Mouse (Mus musculus): ENCODE data around the gene Rcan2. TPM values are rescaled to one million over a fixed set of nuclear protein-coding genes. Genes with fewer than 3 reads are reported as not detected.

Gene Rcan2
- polyA plus RNA-seq, 1 experiment from 2014 or later, result 8.4 TPM

- Histone ChIP-seq H3K9me3 (ENCODE audit: control insufficient read depth, low read length) (no peaks in the 10 kb centered on the region), H3K27me3 (replicated peaks; ENCODE audit: control insufficient read depth, insufficient read depth, low read length) (peaks cover 19% of the 10 kb centered on the region), H3K4me1 (ENCODE audit: control insufficient read depth, insufficient read depth, low read length) (peaks cover 6% of the 10 kb centered on the region; the same call in 1 of the 2 replicates), H3K9ac (ENCODE audit: low read depth, low read length) (peak overlapping the region; percentile 69), H3K36me3 (ENCODE audit: control insufficient read depth, insufficient read depth, low read length) (no peaks in the 10 kb centered on the region), H3K27ac (replicated peaks; ENCODE audit: low read depth, low read length) (no peak overlapping the region), H3K4me3 (ENCODE audit: low read depth, low read length) (peak overlapping the region; percentile 57), H3K4me2 (ENCODE audit: low read depth, low read length) (peak overlapping the region; percentile 96)
- peak; percentile 90 for ATAC-seq (ENCODE audit: low read depth)
- WGBS, result 3% methylated on average over 7 of the region's 55 CpGs
- peak; percentile 43 for DNase-seq (ENCODE audit: low spot score)
These were observed 633 bp downstream of the Rcan2 start for GRCm38 (mm10) chr17:43801595-43802373.

DNA sequence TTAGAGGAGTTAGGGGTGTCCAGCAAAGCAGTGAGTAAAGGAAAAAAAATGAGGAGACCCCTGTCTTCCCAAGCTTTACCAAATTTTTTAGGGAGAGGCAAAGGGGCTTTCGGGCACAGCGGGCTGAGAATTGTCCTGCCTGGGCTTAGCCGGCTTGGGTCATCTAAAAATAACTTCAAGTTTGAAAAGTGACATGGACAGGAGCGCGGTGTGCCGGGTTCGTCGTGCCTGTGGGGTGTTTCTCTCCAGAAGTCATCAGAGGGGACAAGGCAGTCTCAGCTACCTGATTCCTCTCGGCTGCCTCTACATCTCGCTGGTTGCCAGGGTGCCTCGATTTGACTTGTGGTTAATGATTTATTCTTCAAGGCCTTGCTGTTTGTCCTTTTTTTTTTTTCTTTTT lies 1.3 kb downstream of the Rcan2 start:
- no peak overlapping the region for H3K9ac ChIP-seq (ENCODE audit: low read depth, low read length)
- ATAC-seq (ENCODE audit: low read depth), result no peak
- H3K36me3 ChIP-seq (ENCODE audit: control insufficient read depth, insufficient read depth, low read length), result no peaks in the 10 kb centered on the region
- peak overlapping the region; percentile 57 for H3K4me3 ChIP-seq (ENCODE audit: low read depth, low read length)
- peaks cover 6% of the 10 kb centered on the region; the same call in 1 of the 2 replicates for H3K4me1 ChIP-seq (ENCODE audit: control insufficient read depth, insufficient read depth, low read length)
- no peaks in the 10 kb centered on the region for H3K9me3 ChIP-seq (ENCODE audit: control insufficient read depth, low read length)
- H3K27ac ChIP-seq (replicated peaks; ENCODE audit: low read depth, low read length), result no peak overlapping the region
- WGBS, result 54% methylated on average over 11 of the region's 11 CpGs
- H3K4me2 ChIP-seq (ENCODE audit: low read depth, low read length), result peak overlapping the region; percentile 96
- no peak for DNase-seq (ENCODE audit: low spot score)
- H3K27me3 ChIP-seq (replicated peaks; ENCODE audit: control insufficient read depth, insufficient read depth, low read length), result peaks cover 19% of the 10 kb centered on the region

GRCm38 (mm10) chr17:43803111-43803510 lies 2.0 kb downstream of the Rcan2 start:
- no peak overlapping the region for H3K4me3 ChIP-seq (ENCODE audit: low read depth, low read length)
- H3K4me2 ChIP-seq (ENCODE audit: low read depth, low read length), result no peak overlapping the region
- H3K27me3 ChIP-seq (replicated peaks; ENCODE audit: control insufficient read depth, insufficient read depth, low read length), result peaks cover 19% of the 10 kb centered on the region
- H3K4me1 ChIP-seq (ENCODE audit: control insufficient read depth, insufficient read depth, low read length), result peaks cover 6% of the 10 kb centered on the region; the same call in 1 of the 2 replicates
- DNase-seq (ENCODE audit: low spot score), result no peak
- WGBS, result 83% methylated on average over 2 of the region's 2 CpGs
- ATAC-seq (ENCODE audit: low read depth), result no peak
- H3K9me3 ChIP-seq (ENCODE audit: control insufficient read depth, low read length), result no peaks in the 10 kb centered on the region
- no peak overlapping the region for H3K9ac ChIP-seq (ENCODE audit: low read depth, low read length)
- no peaks in the 10 kb centered on the region for H3K36me3 ChIP-seq (ENCODE audit: control insufficient read depth, insufficient read depth, low read length)
- no peak overlapping the region for H3K27ac ChIP-seq (replicated peaks; ENCODE audit: low read depth, low read length)

GRCm38 (mm10) chr17:43803764-43804163 lies 2.6 kb downstream of the Rcan2 start:
- 79% methylated on average over 6 of the region's 6 CpGs for WGBS
- peaks cover 6% of the 10 kb centered on the region; the same call in 1 of the 2 replicates for H3K4me1 ChIP-seq (ENCODE audit: control insufficient read depth, insufficient read depth, low read length)
- no peak for DNase-seq (ENCODE audit: low spot score)
- no peaks in the 10 kb centered on the region for H3K9me3 ChIP-seq (ENCODE audit: control insufficient read depth, low read length)
- no peak overlapping the region for H3K4me2 ChIP-seq (ENCODE audit: low read depth, low read length)
- no peaks in the 10 kb centered on the region for H3K36me3 ChIP-seq (ENCODE audit: control insufficient read depth, insufficient read depth, low read length)
- H3K9ac ChIP-seq (ENCODE audit: low read depth, low read length), result no peak overlapping the region
- no peak for ATAC-seq (ENCODE audit: low read depth)
- H3K4me3 ChIP-seq (ENCODE audit: low read depth, low read length), result no peak overlapping the region
- no peak overlapping the region for H3K27ac ChIP-seq (replicated peaks; ENCODE audit: low read depth, low read length)
- H3K27me3 ChIP-seq (replicated peaks; ENCODE audit: control insufficient read depth, insufficient read depth, low read length), result peaks cover 19% of the 10 kb centered on the region

- Histone ChIP-seq H3K27me3 (replicated peaks; ENCODE audit: control insufficient read depth, insufficient read depth, low read length) (peaks cover 17% of the 10 kb centered on the region), H3K9ac (ENCODE audit: low read depth, low read length) (no peak overlapping the region), H3K4me1 (ENCODE audit: control insufficient read depth, insufficient read depth, low read length) (peaks cover 5% of the 10 kb centered on the region; the same call in 1 of the 2 replicates), H3K36me3 (ENCODE audit: control insufficient read depth, insufficient read depth, low read length) (no peaks in the 10 kb centered on the region), H3K4me2 (ENCODE audit: low read depth, low read length) (no peak overlapping the region), H3K27ac (replicated peaks; ENCODE audit: low read depth, low read length) (no peak overlapping the region), H3K4me3 (ENCODE audit: low read depth, low read length) (no peak overlapping the region), H3K9me3 (ENCODE audit: control insufficient read depth, low read length) (no peaks in the 10 kb centered on the region)
- WGBS, result 77% methylated on average over 4 of the region's 4 CpGs
- no peak for DNase-seq (ENCODE audit: low spot score)
- no peak for ATAC-seq (ENCODE audit: low read depth)
These were observed 5.7 kb downstream of the Rcan2 start for GRCm38 (mm10) chr17:43806841-43807240.

- 78% methylated on average over 4 of the region's 4 CpGs for WGBS
These were observed 10.3 kb downstream of the Rcan2 start for GRCm38 (mm10) chr17:43811453-43811852.

DNA sequence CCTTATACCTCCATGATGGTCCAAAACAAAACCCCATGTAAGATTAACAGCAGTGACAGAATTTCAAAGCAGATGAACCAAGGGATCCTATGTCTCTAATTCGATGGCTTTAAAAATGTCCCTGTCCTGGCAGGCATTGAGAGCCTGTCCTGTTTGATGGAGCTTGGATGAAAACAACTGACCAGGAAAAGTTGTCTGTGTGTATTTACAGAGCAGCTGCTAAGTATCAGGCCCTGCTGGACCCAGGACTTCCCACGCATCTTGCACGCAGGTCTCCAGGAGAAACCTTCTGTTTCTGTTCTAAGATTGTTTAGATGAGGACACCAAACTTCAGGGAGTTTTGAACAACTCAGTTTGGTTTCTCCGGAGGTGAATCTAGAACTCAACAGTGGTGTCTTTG lies 14.2 kb downstream of the Rcan2 start:
- H3K4me3 ChIP-seq (ENCODE audit: low read depth, low read length), result no peak overlapping the region

More at GRCm38 (mm10) chr17:43811453-43811852, 10.3 kb downstream of the Rcan2 start:
- no peak for ATAC-seq (ENCODE audit: low read depth)
- Histone ChIP-seq H3K9ac (ENCODE audit: low read depth, low read length) (no peak overlapping the region), H3K4me1 (ENCODE audit: control insufficient read depth, insufficient read depth, low read length) (no peaks in the 10 kb centered on the region), H3K4me2 (ENCODE audit: low read depth, low read length) (no peak overlapping the region), H3K36me3 (ENCODE audit: control insufficient read depth, insufficient read depth, low read length) (no peaks in the 10 kb centered on the region), H3K27ac (replicated peaks; ENCODE audit: low read depth, low read length) (no peak overlapping the region), H3K27me3 (replicated peaks; ENCODE audit: control insufficient read depth, insufficient read depth, low read length) (no peaks in the 10 kb centered on the region), H3K4me3 (ENCODE audit: low read depth, low read length) (no peak overlapping the region), H3K9me3 (ENCODE audit: control insufficient read depth, low read length) (no peaks in the 10 kb centered on the region)
- no peak for DNase-seq (ENCODE audit: low spot score)

GRCm38 (mm10) chr17:43816480-43816879 lies 15.3 kb downstream of the Rcan2 start:
- Histone ChIP-seq H3K4me2 (ENCODE audit: low read depth, low read length) (no peak overlapping the region), H3K9me3 (ENCODE audit: control insufficient read depth, low read length) (no peaks in the 10 kb centered on the region), H3K36me3 (ENCODE audit: control insufficient read depth, insufficient read depth, low read length) (no peaks in the 10 kb centered on the region), H3K9ac (ENCODE audit: low read depth, low read length) (no peak overlapping the region), H3K4me3 (ENCODE audit: low read depth, low read length) (no peak overlapping the region), H3K4me1 (ENCODE audit: control insufficient read depth, insufficient read depth, low read length) (no peaks in the 10 kb centered on the region), H3K27ac (replicated peaks; ENCODE audit: low read depth, low read length) (no peak overlapping the region), H3K27me3 (replicated peaks; ENCODE audit: control insufficient read depth, insufficient read depth, low read length) (no peaks in the 10 kb centered on the region)
- 80% methylated on average over 1 of the region's 1 CpGs for WGBS
- DNase-seq (ENCODE audit: low spot score), result no peak
- ATAC-seq (ENCODE audit: low read depth), result no peak

More for the DNA sequence above, 14.2 kb downstream of the Rcan2 start:
- H3K4me2 ChIP-seq (ENCODE audit: low read depth, low read length), result no peak overlapping the region
- 74% methylated on average over 4 of the region's 4 CpGs for WGBS
- no peak for DNase-seq (ENCODE audit: low spot score)
- no peak overlapping the region for H3K27ac ChIP-seq (replicated peaks; ENCODE audit: low read depth, low read length)
- no peaks in the 10 kb centered on the region for H3K9me3 ChIP-seq (ENCODE audit: control insufficient read depth, low read length)
- H3K4me1 ChIP-seq (ENCODE audit: control insufficient read depth, insufficient read depth, low read length), result no peaks in the 10 kb centered on the region
- no peaks in the 10 kb centered on the region for H3K27me3 ChIP-seq (replicated peaks; ENCODE audit: control insufficient read depth, insufficient read depth, low read length)
- no peaks in the 10 kb centered on the region for H3K36me3 ChIP-seq (ENCODE audit: control insufficient read depth, insufficient read depth, low read length)
- no peak for ATAC-seq (ENCODE audit: low read depth)
- no peak overlapping the region for H3K9ac ChIP-seq (ENCODE audit: low read depth, low read length)

GRCm38 (mm10) chr17:43817171-43817570 lies 16.0 kb downstream of the Rcan2 start:
- no peaks in the 10 kb centered on the region for H3K27me3 ChIP-seq (replicated peaks; ENCODE audit: control insufficient read depth, insufficient read depth, low read length)
- DNase-seq (ENCODE audit: low spot score) (no peak), ATAC-seq (ENCODE audit: low read depth) (no peak)
- no peaks in the 10 kb centered on the region for H3K9me3 ChIP-seq (ENCODE audit: control insufficient read depth, low read length)
- H3K27ac ChIP-seq (replicated peaks; ENCODE audit: low read depth, low read length), result no peak overlapping the region
- no peaks in the 10 kb centered on the region for H3K36me3 ChIP-seq (ENCODE audit: control insufficient read depth, insufficient read depth, low read length)
- no peak overlapping the region for H3K4me3 ChIP-seq (ENCODE audit: low read depth, low read length)
- H3K4me2 ChIP-seq (ENCODE audit: low read depth, low read length), result no peak overlapping the region
- WGBS, result 83% methylated on average over 10 of the region's 10 CpGs
- H3K9ac ChIP-seq (ENCODE audit: low read depth, low read length), result no peak overlapping the region
- H3K4me1 ChIP-seq (ENCODE audit: control insufficient read depth, insufficient read depth, low read length), result no peaks in the 10 kb centered on the region

Measured in embryonic facial prominence, embryonic 14.5 days (tissue).